Mouse (Mus musculus): ENCODE measurements around the gene Nostrin. TPM values are rescaled to one million over a fixed set of nuclear protein-coding genes. Genes with fewer than 3 reads are reported as not detected.

Gene Nostrin
- polyA plus RNA-seq, 1 experiment = 0.93 TPM

DNA sequence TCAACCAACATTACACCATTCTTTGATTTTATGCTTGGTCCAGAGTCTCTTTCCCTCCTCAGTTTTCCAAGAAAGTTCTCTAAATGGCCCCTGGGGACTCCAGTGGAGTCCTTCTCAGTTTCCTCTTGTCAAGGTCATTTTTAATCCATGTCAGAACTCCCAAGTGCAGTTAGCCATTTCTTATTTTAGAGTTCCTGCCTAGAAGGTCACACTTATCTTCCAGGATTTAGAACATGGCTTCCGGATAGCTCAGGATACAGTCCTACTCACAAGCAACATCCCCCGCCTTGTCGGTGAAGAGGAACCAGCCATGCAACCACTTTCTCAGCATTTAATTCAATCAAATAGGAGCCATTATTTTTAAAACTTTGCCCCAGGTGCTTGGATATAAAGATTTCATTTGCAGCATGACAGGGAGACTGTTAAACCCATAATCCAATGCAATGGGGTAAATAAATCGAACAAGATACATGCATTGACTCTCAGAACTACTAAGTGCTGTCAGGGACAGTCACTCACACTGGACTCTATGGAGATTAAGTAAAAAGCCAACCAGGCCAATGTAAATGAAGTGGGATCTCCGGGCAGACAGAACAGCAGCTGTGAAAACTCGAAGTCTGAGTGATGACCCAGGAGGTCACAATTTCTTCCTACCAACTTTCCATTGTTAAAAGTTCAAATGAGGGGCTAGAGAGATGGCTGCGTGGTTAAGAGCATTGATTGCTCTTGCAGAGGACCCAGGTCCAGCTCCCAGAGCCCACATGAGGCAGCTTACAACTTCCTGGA lies 6.0 kb upstream of the Nostrin start:
- DNase-seq (ENCODE audit: low read depth) = no peak

DNA sequence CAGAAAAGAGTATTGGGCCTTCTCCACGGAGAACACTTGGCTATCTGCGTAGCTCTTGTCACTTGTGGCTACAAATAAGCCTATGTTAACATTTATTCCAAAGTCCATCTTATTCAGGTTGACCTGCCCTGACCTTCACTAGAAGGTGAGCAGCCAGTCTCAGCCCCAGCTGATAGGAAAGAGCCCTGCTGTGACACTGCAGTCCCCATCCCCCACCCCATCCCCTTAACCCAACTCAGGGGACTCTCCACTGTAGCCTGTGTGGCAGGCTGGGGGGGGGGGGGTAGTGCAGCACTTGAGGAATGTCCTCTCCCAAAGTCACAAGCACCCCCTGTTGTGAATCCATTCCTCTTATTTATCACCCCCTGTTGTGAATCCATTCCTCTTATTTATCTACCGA lies 3.6 kb upstream of the Nostrin start:
- DNase-seq (ENCODE audit: low read depth) = no peak

DNA sequence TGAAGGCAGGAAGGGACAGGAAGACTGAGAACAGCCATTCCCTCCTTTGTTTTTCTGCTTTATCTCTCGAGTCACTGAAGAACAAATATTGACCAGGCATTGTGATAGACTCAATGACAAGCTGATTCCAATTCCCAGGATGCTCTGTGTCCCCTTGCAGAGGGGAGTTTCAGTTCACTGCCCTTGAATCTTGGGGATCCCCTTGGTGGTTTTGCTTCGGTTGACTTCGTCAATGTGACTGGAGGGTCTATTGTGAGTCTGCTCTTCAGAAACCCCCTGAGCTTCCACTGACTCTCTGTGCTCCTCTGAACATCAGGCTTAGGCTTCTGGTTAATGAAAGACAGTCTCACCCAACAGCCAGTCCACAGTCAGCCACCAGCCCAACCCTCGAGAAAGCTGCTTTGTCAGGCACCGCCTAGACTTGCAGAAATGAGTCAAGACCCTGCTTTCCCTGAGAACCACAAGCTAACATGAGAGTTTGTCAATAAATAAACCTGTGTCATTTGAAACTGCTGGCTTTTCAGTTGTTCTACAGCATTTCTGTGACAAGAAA lies 3.0 kb upstream of the Nostrin start:
- no peak for DNase-seq (ENCODE audit: low read depth)

DNA sequence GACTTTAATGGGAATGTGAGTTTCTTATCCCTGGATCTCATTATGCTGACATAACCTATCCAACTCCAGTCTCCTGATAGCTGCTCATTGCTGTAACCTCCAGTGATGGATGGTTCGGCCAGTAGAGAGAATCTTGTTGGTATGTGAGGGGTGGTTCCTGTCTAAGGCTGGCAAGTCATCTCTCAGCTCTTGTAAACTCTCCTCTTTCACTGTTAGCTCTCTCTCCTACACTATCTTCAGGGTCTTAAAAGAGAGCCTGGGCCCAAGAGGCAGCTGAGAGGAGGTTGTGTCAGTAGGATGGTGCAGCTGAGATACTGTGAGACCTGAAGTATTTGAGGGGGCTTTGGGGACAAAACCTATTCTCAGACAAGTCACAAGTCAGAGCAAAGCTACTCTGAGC lies 1.4 kb upstream of the Nostrin start:
- no peak for DNase-seq (ENCODE audit: low read depth)

DNA sequence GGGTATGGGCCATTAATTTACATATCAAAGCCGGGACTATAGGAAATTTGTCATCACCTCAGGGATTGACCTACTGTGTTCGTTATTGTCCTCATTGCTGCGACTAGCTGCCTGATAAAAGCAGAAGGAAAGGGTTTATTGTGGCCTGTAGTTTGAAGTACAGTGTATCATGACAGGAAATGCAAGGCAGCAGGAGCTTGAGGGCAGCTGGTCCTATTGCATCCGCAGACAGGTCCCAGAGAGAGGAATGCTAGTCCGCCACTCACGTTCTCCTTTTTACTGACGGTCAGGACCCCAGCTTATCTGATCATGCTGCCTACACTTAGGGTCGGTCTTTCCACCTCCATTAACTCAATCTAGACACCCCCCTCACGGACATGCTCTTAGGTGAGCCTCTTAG lies 663 bp upstream of the Nostrin start:
- DNase-seq (ENCODE audit: low read depth) = no peak

DNA sequence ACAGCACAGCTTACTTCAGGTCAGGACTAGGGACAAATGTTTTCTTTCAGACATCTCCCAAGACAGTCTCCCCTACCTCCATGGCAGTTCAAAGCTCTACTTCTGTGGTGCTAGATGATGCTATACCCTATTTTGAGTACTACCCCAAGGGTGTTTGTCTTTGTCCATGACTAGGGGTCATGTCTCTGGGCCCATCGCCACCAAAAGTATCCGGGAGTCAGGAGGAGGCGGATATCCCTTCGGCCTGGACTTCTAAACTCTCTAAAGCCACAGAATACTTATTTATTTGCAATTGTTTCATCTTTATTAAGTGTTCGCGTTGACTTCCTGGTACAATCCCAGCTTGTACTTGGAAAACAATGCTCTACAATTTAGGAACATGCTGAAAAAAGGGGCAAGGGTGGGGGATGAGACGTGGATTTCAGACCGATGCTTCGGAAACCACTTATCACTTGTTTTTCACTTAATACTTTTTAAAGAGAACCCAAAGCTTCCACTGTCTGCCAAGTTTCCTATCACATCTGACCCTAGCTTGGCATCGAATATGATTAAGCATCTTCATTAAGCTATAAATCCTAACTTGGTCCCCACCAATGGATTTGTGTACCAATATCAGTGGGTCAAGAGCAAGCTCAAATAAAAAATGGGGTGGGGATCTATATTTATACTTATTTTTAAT lies 1.9 kb downstream of the Nostrin start:
- DNase-seq (ENCODE audit: low read depth) = no peak

DNA sequence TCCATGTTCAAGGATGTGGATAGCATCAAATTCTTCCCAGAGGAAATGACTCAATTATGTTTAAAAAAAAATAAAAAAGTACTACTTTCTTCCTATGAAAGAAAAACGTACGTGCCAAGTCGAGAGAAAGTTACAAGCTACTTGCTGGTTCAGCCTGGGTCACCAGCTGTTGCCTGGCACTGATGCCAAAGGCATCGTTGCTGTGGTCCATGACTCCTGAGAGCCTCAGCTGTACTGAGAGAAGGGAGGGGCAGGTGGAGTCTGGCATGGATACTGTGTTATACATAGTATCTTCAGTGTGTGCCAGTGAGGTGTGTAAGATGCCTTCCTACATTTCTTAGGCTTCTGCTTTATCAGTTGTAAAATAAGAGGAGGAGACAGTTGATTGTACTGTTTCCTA lies 3.2 kb downstream of the Nostrin start:
- DNase-seq (ENCODE audit: low read depth) = no peak

DNA sequence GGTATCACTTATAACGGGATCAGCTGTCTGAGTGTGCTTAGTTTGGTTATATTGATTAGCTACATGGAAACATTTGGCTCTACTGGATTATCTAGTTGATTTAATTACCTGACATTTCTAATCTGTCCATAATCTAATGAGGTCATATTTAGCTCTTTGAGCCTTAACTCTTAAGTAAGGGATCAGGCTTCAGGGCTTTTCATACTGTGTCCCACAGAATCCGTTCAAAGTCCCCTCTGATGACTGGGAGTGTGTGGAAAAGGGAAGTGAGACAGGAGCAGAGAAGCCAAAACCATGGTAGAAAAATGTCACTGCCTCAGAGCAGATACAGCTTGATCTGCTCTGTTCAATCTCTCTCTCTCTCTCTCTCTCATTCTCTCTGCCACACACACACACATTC lies 4.6 kb downstream of the Nostrin start:
- no peak for DNase-seq (ENCODE audit: low read depth)

DNA sequence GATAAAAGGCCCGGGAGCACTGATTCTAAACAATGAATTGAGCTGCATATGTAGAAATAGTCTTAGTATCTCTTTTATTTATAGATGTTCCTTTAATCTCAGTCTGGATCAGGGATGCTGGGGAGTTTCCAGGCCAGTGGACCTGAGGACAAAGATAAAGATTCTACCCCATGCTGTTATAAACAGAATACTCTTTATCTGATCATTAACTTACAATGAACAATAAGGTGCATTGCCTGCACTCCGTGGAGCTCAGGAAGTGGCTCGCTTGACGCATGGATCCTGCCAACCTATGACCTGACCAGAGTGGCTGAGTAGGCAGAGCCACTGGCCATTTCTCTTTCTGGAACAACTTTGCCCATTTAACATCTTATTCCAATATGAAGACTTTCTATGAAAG lies 5.2 kb downstream of the Nostrin start:
- DNase-seq (ENCODE audit: low read depth) = no peak

DNA sequence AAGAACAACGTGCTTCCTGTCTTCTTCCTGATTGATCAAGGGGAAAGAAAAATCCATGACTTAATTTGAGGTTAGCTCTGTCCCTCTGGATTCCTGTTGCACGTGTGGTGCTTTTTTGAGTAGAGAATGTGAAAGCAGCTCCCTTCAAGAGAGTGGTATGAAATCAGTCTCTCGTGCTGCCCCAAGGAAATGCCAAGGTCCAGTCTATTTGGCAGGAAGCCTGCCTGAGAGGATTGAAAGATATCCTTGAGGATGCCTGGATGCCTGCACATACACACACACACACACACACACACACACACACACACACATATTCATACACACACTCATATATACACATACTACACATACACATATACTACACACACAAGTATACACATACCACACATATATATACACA lies 13.1 kb downstream of the Nostrin start:
- no peak for DNase-seq (ENCODE audit: low read depth)

DNA sequence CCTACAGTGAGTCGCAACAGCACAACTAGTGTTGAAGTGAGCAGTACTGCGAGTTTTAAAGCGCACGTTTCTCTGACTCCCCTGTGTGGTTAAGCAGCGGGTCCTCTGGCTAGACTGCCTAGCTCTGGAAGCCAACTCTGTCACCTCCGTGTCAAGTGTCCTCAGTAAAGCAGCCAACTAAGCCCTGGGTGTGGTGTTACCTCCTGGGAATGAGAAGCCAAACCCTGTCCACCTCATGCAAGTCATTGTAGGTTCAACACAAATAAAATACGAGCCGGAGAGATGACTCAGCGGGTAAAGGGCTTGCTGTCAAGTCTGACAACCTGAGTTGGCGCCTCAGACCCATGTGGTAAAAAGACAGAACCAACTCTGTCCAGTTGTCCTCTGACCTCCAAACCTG lies 13.6 kb downstream of the Nostrin start:
- DNase-seq (ENCODE audit: low read depth) = no peak

DNA sequence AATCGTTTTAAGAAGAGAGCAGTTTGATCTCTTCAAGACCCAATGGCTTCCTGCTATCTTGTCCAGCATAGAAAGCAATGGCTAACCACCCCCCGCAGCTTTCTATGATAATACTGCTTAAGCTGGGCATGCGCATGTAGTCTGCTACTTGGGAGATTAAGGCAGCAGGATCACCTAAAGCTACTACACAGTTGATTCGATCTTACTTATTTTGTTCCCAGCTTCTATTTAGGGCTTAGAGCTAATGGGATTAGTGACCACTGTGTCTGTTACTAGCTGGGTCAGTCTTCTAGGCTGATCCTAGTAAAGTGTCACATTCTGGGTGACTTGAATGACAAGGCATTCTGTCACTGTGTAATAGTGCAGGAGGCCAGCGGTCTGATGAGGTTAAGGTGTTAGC lies 15.2 kb downstream of the Nostrin start:
- no peak for DNase-seq (ENCODE audit: low read depth)

DNA sequence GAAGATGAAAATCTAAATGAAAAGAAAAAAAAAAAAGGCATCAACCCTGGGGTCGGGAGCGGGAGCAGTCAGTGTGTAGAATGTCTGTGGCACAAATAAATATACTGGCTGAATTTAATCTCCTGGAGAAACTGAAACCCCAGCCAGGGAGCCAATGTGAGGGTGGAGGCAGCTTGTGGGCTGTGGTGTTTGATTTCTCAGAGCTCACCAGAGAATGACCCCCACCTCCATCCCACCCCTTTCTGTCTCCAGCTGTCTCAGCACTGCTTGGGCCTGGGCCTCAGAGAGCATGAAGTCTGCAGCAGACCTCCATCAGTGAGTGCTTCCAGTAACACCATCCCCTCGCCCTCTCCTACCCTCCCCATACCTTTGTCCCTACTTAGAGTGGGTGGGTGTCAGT lies 20.3 kb downstream of the Nostrin start:
- DNase-seq (ENCODE audit: low read depth) = no peak

DNA sequence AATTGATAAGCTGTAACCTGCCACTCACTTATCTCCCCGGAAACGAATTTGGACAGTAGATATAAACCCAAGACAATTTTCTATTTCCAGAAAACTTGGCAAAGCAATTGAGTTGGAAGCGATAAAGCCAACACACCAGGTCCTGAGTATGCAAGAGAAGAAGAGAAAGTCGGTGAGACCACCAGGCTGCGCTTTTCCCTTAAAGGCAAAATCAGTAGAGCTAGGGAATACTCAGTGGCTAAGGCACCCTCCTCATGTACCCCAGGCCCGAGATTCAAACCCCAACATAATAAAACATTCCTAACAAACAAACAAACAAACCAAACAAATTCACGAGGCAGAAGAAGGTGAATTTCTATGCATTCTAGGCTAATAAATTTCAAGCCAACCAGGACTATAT lies 20.7 kb downstream of the Nostrin start:
- no peak for DNase-seq (ENCODE audit: low read depth)

DNA sequence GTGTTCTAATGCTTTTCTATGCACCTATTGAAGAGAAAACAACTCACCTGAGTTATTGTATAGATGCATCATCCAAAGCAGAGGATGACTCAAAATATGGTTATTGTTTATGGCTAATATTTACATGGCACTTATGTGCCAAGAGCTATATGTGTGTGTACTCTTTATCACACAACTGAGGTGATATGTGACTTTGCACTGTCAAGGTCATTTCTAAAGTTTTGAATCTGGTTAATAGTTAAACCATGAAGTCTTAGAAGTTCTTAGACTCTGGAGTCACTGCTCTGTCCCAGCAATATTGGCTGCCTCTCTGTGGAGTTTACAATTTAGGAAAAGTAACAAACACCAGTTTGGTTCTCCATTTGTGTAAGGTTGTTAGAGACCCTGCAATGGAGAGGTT lies 23.3 kb downstream of the Nostrin start:
- DNase-seq (ENCODE audit: low read depth) = no peak

DNA sequence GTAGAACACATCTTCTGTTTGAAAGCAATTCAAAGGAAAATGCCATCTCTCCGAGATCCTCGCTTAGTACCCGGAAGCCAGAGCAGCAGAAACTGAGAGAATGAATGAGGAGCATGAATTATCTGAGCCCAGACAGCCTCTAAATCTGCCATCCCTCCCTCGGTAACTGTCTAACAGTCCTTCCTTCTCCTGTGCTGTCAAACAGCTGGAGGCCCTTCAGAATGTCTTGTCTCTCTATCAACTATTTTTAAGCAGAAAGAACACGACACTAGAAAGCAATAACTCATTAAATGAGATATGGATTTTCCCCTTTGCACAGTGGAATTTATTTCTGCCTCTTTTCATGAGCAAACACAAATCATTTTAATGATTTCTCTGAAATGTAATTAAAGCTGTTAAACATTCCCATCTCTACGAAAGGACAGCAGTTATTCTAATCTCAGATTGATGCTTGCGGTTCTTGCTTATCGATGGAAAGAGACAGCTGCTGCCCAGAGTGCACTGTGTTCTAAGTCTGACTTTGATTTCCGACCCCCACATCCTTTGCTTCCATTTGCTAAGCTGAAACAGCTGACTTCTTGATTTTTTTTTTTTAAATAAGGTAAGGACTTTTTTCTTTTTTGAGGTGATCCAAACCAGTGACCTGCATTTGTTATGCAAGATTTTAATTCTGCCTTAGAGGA lies 34.9 kb downstream of the Nostrin start:
- no peak for DNase-seq (ENCODE audit: low read depth)

DNA sequence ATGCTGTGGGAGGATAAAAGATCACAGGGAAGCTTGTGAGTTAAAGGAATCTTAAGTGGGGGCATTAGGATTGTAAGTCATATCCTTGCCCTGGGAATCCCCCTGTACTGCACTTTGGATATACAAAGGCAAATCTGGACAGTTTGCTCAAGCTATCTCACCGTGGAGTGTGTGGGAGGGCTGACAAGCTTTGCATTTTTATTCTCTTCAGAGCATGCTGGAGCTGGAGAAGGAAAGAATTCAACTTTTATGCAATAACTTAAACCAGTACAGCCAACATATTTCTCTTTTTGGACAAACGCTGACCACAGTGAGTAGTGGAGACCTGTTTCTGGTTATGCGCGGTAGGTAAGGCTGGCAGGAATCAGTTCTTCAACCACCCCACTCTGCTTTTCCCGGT lies 39.7 kb downstream of the Nostrin start:
- DNase-seq (ENCODE audit: low read depth) = no peak

DNA sequence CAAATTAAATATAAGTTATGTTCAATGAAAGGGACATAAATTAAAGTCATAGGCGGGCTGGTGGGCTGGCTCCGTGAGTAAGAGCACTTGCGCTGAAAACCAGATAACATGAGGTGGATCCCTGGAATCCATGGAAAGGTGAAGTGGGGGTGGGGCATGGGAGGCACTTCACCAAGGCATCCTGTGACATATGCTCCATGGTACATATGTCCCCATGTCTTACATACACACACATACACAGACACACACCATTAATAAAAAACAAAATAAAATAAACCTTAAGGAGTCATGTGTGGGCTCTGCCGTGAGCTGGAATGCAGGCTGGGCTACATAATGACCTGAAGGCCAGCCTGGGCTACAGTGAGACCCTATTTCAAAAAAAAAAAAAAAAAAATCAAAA lies 44.1 kb downstream of the Nostrin start:
- DNase-seq (ENCODE audit: low read depth) = no peak

DNA sequence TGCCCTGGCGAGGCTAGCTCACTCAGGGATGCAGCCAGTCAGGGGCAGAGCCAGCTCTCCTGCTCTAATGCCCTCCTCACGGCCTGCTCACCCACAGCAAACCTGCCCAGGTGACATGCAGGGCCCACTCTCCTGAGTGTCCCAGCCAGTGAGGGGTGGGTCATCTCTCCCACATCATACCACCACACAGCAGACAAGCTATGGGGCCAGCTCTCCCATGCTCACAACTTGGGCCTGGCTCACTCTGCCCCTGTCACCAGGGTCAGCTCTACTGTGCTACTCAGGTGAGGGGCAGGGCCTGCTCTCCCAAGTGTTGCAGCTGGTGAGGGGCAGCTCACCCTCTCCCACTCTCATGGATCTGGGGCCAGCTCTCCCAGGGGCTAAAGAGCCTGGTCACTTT lies 52.4 kb downstream of the Nostrin start:
- no peak for DNase-seq (ENCODE audit: low read depth)

DNA sequence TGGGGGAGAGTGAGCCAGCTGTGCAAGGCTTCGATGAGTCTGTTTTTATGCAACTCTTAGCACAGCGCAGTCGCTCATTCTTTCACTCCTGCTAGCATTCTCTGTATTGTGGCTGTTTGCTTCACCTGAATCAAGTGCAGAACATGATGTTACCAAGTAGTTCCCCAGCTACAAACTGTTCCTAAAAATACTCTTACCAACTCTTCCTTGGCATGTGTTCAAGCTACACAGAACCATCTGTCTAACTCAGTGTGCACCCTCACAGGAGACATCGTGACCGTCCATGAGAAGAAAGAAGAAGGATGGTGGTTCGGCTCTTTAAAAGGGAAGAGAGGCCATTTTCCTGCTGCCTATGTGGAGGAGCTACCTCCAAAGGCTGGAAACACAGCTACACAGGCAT lies 53.1 kb downstream of the Nostrin start:
- DNase-seq (ENCODE audit: low read depth) = no peak

DNA sequence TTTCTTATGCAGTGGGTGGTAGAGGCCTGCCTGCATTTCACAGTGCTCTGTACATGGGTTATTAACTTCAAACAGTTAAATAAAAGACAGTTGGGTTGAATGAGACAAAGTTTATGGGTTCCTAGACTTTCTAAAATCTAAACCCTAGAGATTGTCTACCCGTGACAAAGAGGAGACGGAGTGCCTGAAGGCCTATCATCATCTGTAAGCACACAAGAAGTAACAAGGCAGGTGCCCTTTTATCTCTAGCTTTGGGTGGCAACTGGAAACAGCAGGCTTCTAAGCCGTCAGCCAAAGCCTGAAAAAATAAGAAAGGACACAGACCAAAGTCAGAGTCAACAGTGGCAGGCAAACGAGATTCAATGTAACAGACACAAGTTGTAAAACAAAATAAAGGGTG lies 53.6 kb downstream of the Nostrin start:
- DNase-seq (ENCODE audit: low read depth) = no peak

DNA sequence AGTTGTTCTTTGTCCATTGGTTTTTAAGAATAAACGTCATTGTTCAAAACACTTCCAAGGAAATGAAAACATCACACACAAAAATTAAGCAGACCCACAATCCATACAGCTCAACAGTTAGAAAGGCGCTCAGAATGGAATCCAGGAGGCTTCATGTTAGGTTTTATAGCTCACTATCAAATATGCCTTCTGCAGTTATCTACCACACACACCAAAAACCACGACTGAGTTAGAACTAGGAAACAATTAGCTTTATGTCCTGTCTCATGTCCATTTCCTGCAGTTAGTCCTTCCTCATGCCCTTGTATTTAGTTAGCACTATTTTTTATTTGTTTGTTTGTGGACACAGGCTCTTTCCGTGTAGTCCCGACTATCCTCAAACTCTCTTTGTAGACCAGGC lies 55.5 kb downstream of the Nostrin start:
- no peak for DNase-seq (ENCODE audit: low read depth)

DNA sequence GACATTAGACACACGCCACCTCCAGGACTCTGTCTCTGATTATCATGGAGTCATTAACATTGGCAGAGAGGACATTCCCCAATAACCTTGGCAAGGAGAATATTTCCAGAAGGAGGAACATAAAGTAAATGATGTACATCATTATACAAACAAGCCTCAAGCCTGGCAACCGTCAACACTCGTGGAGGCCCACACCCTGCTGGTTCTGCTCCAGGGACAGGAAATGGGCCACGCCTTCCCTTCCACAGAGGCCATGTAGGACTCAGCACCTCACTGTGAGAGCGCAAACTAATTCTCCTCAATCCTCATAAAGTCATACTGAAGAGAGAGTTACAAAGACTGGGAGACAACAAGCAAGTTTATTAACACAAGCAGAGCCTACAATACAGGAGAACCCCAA lies 58.0 kb downstream of the Nostrin start:
- DNase-seq (ENCODE audit: low read depth) = no peak

Measured in gonadal fat pad, adult 2 months (tissue).